Mouse (Mus musculus) mature B cell (primary cell): ENCODE results near the gene Fam193b.
"Not testable (repeated sequence)": the region's sequence is repeated elsewhere in the genome, so short reads cannot be mapped to it uniquely, and the experiment has no call there.

Experiments
- in situ Hi-C: fragments of 300-500 bp; cut with MboI; formaldehyde crosslinking; loops from 2 replicates; pipeline ENCODE4 v1.14.3; 2019

Fam193b gene

GRCm38 (mm10) chr13:55571027-55571751, at the start of gene Fam193b:
Gene Fam193b (minus strand): TSS chr13:55571120.
- in situ Hi-C loops = no loop called here

GRCm38 (mm10) chr13:55620275-55620674, 49.4 kb upstream of the Fam193b start:
- in situ Hi-C loops = no loop called here

- in situ Hi-C loops = no loop called here
Observed at GRCm38 (mm10) chr13:55619328-55619727, 48.4 kb upstream of the Fam193b start.

GRCm38 (mm10) chr13:55613471-55613870, 42.6 kb upstream of the Fam193b start:
- in situ Hi-C loops = no loop called here

- in situ Hi-C loops = no loop called here
Observed at GRCm38 (mm10) chr13:55611996-55612395, 41.1 kb upstream of the Fam193b start.

GRCm38 (mm10) chr13:55607624-55608006, 36.7 kb upstream of the Fam193b start:
- in situ Hi-C loops = no loop called here

GRCm38 (mm10) chr13:55606899-55607623, 36.1 kb upstream of the Fam193b start:
- in situ Hi-C loops = no loop called here

GRCm38 (mm10) chr13:55604606-55605005, 33.7 kb upstream of the Fam193b start:
- in situ Hi-C loops = no loop called here

- in situ Hi-C loops = no loop called here
Observed at GRCm38 (mm10) chr13:55601611-55602010, 30.7 kb upstream of the Fam193b start.

- in situ Hi-C loops = no loop called here
Observed at GRCm38 (mm10) chr13:55600657-55601056, 29.7 kb upstream of the Fam193b start.

- in situ Hi-C loops = no loop called here
Observed at GRCm38 (mm10) chr13:55599566-55600540, 28.9 kb upstream of the Fam193b start, which contains the start of gene B4galt7. Gene B4galt7 (plus strand): TSS chr13:55599896.

GRCm38 (mm10) chr13:55596802-55597201, 25.9 kb upstream of the Fam193b start:
- in situ Hi-C loops = no loop called here

GRCm38 (mm10) chr13:55595375-55595774, 24.5 kb upstream of the Fam193b start:
- in situ Hi-C loops = no loop called here

- in situ Hi-C loops = no loop called here
Observed at GRCm38 (mm10) chr13:55593254-55593747, 22.4 kb upstream of the Fam193b start.

GRCm38 (mm10) chr13:55592512-55593253, 21.8 kb upstream of the Fam193b start:
- in situ Hi-C loops = no loop called here

- in situ Hi-C loops = no loop called here
Observed at GRCm38 (mm10) chr13:55591961-55592490, 21.1 kb upstream of the Fam193b start.

GRCm38 (mm10) chr13:55578086-55578485, 7.2 kb upstream of the Fam193b start:
- in situ Hi-C loops = no loop called here

GRCm38 (mm10) chr13:55576872-55577271, 6.0 kb upstream of the Fam193b start:
- in situ Hi-C loops = not testable (repeated sequence)

GRCm38 (mm10) chr13:55575932-55576331, 5.0 kb upstream of the Fam193b start:
- in situ Hi-C loops = no loop called here

- in situ Hi-C loops = no loop called here
Observed at GRCm38 (mm10) chr13:55574321-55574720, 3.4 kb upstream of the Fam193b start.

GRCm38 (mm10) chr13:55573432-55573831, 2.5 kb upstream of the Fam193b start, which contains the start of gene Tmed9:
Gene Tmed9 (plus strand): TSS chr13:55573732.
- in situ Hi-C loops = no loop called here
